Mouse (Mus musculus): ENCODE results near the gene Rpl36. TPM values are rescaled to one million over a fixed set of nuclear protein-coding genes. Genes with fewer than 3 reads are reported as not detected.

The Rpl36 gene
- total RNA-seq (2021), result 100 to 1,000 TPM; 343 to 401 TPM

GRCm38 (mm10) chr17:56613236-56613844, at the start of gene Rpl36:
Gene Rpl36, plus strand, starts transcription at chr17:56613416.
- intact Hi-C loops (cut with DNase I), result loop anchor here (2.0 to 5.0 kb wide), 3 partner anchors 13 to 149 kb away; partner anchors contain the start of genes Dus3l and Lonp1
- DNase-seq (ENCODE audit: low spot score in 2 of 2), result peak; percentile 97

- intact Hi-C loops (cut with DNase I), result no loop called here
Measured at GRCm38 (mm10) chr17:56566293-56566692, 46.9 kb upstream of the Rpl36 start.

DNA sequence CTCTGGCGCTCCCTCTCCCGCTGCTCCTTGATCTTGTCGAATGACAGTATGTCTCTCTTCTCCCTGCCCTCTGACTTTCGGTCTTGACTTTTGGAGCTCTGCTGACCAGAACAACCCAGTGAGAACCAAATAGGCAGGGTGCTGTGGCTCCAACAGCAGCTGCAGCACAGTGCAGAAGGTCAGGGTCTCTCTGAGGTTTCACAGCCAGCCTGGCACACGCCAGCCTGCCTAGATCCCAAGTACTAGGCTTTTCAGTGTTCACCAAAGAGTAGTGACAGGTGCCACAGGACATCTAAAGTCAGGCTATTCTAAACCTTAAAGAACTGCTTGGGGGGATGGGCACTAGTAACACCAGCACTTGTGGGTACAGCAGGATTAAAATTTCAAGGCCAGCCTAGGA, 46.3 kb upstream of the Rpl36 start:
- intact Hi-C loops (cut with DNase I), result no loop called here
- no peak for DNase-seq (ENCODE audit: low spot score in 2 of 2)

More at GRCm38 (mm10) chr17:56566293-56566692, 46.9 kb upstream of the Rpl36 start:
- DNase-seq (ENCODE audit: low spot score in 2 of 2), result no peak

DNA sequence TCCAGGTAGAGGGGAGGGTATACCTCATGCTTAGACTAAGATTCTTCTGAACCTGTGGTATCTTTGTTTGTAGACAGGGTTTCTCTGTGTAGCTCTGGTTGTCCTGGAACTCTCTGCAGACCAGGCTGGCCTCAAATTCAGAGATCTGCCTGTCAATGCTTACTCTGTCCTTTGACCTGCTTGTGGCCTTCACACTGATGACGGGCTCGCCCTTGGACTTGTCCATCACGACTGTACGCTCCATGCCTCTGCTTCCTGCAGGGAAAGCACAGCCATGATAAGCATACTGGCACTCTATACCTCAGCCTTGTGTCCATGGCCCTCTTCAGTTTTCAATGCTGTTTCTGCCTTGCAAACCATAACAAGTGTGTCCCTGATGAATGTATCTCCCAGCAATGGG, 45.8 kb upstream of the Rpl36 start:
- intact Hi-C loops (cut with DNase I), result no loop called here
- DNase-seq (ENCODE audit: low spot score in 2 of 2), result no peak

- no peak for DNase-seq (ENCODE audit: low spot score in 2 of 2)
- intact Hi-C loops (cut with DNase I), result no loop called here
Measured at GRCm38 (mm10) chr17:56570287-56570686, 42.9 kb upstream of the Rpl36 start.

DNA sequence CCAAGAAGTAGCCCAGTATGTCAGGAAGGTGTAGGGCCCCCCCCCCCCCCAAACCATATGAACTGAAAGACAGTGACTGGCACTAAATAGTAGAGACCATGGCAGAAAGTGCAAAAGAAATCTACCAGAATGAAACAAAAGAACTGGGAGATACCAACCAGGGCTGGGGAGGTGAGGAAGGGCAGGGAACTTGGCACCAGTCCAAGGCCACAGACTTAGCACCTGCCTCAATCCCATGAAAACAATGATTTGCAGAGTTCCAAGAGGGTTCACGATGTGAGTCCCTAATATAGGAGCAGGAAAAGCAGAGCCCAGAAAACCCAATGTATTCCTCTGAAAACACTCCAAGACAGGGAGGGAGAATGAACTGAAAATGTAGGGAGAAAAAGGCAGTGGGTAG, 41.1 kb upstream of the Rpl36 start:
- DNase-seq (ENCODE audit: low spot score in 2 of 2), result no peak
- intact Hi-C loops (cut with DNase I), result no loop called here

DNA sequence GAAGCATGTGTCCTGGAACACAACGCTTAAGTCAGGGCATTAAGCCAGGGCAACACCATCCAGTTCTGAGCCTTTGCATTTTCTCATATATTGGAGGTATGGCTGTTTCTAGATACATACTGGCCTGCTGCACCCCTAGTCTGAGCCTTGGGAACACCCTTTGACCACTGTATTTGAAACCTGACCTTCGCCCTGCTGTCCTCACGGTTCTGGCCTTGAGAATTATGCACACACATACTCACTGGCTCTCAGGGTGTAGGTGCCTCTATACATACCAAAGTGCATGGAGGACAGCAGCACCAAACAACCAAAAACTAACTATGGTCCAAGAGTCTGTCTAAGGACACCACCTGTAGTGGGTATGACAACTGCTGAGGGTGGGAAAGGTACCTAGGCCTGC, 40.3 kb upstream of the Rpl36 start:
- intact Hi-C loops (cut with DNase I), result no loop called here
- DNase-seq (ENCODE audit: low spot score in 2 of 2), result no peak

- DNase-seq (ENCODE audit: low spot score in 2 of 2), result no peak
- intact Hi-C loops (cut with DNase I), result no loop called here
Measured at GRCm38 (mm10) chr17:56583071-56583470, 30.1 kb upstream of the Rpl36 start.

DNA sequence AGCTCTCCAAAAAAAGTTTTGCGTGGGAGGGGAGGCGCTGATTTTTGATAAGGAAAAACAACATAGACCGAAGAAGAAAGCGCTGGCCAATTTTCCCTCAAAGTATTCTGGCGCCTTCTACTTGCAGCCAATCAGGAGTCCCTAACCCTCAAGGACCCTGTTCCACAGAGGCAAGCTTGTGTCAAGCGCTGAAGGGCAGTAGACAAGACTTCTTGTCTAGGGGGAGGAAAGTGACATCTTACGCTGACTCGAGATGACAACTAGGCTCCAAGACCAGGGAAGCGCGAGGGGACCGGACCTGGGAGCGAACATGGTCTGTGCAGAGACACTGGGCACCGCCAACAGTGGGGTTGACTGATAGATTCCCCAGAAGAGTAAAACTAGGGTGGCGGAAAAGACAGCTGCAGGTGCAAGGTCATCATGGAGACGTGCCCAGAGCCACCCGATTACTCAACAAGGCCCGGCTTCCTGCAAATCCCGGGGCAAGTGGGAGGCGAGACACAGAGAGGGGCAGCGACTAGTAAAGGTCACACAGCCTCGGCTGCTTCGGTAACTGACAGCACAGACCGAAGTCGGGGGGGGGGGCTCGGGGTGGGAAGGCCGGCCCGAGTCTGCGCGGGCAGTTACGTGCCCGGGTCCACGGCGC, 29.5 kb upstream of the Rpl36 start:
- intact Hi-C loops (cut with DNase I), result loop anchor here (2.0 kb wide), 1 partner anchor 89 kb away; the partner anchor contains the start of gene Ranbp3
- DNase-seq (ENCODE audit: low spot score in 2 of 2), result peak; percentile 24 to 29

GRCm38 (mm10) chr17:56584257-56585130, 28.7 kb upstream of the Rpl36 start, which contains the start of the genes Safb2 and Safb:
Gene Safb2, minus strand, starts transcription at chr17:56584585.
Gene Safb, plus strand, starts transcription at chr17:56584825.
- peak; percentile 100 for DNase-seq (ENCODE audit: low spot score in 2 of 2)
- intact Hi-C loops (cut with DNase I), result loop anchor here (2.0 kb wide), 1 partner anchor 88 kb away; the partner anchor contains the start of gene Ranbp3

DNA sequence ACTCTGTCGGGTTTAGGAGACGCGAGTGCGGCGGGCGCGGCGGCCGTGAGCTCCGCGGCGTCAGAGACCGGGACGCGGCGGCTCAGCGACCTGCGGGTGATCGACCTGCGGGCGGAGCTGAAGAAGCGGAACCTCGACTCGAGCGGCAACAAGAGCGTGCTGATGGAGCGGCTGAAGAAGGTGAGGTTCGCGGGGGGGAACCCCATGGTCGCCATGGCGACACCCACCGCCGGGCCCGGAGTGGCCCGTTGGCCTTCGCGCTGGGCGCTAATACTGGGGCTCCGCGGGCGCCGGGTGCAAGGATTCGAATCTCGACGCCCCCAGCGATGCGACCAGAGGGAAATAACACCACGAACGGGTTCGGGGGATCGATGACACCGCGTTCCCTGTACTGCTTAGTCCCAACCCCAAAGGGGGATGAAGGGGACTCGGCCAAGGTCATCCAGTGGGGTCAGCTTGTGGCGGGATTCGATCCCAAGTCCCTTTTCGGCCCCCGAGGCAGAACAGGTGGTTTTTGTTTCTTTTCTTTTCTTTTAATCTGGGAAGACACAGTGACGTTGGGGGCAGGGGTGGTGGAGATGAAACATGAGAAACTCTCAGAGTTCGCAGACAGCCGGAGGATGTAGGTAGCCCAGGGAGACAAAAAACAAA, 27.9 kb upstream of the Rpl36 start:
- DNase-seq (ENCODE audit: low spot score in 2 of 2), result no peak
- intact Hi-C loops (cut with DNase I), result loop anchor here (2.0 kb wide), 1 partner anchor 88 kb away; the partner anchor contains the start of gene Ranbp3

DNA sequence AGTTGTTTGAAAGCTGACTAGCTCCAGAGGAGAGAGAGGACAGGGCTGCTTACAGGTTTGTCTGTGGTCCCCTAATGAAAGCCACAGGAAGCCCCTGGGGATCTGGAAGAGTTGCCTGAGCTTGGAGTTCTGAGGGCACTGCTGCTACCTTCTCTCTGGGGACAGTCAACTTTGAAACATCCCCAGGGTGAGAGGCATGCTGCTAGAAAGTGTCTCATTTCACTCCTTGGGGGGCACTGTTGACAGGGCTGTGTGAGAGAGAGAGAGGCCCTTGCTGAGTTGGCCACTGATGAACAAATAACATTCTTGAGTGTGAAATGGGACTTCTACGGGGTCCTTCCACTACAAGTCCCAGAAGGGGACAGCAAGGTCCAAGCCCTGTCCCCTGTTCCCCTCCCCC, 25.4 kb upstream of the Rpl36 start:
- DNase-seq (ENCODE audit: low spot score in 2 of 2), result no peak
- intact Hi-C loops (cut with DNase I), result no loop called here

- intact Hi-C loops (cut with DNase I), result no loop called here
- DNase-seq (ENCODE audit: low spot score in 2 of 2), result no peak
Measured at GRCm38 (mm10) chr17:56588921-56589320, 24.3 kb upstream of the Rpl36 start.

GRCm38 (mm10) chr17:56592553-56592952, 20.7 kb upstream of the Rpl36 start:
- DNase-seq (ENCODE audit: low spot score in 2 of 2), result no peak
- intact Hi-C loops (cut with DNase I), result no loop called here

GRCm38 (mm10) chr17:56593527-56594271, 19.5 kb upstream of the Rpl36 start:
- DNase-seq (ENCODE audit: low spot score in 2 of 2), result no peak
- intact Hi-C loops (cut with DNase I), result no loop called here

- intact Hi-C loops (cut with DNase I), result no loop called here
- DNase-seq (ENCODE audit: low spot score in 2 of 2), result no peak
Measured at GRCm38 (mm10) chr17:56603186-56604069, 9.8 kb upstream of the Rpl36 start.

GRCm38 (mm10) chr17:56604070-56604380, 9.2 kb upstream of the Rpl36 start:
- no peak for DNase-seq (ENCODE audit: low spot score in 2 of 2)
- intact Hi-C loops (cut with DNase I), result no loop called here

DNA sequence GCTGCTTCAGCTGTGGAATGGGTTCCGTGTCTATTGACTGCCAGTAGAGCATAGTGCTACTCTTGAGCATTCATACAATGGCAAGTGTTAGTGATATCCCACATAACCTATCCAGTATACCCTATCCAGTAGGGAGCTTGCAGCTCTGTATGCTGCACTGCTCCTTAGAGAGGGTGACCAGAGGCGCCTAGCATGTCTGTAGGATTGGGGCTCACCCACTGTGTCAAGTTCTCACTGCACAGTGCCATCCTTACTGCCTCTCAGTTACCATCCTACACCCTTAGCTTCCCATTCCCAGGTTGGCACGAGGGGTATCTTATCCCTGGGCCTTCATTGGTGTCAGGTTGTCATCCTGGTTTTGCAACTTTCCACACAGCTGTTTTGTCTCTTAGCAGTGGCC, 8.8 kb upstream of the Rpl36 start:
- intact Hi-C loops (cut with DNase I), result no loop called here
- no peak for DNase-seq (ENCODE audit: low spot score in 2 of 2)
